Mouse (Mus musculus) kidney, adult 18-20 months (tissue): Measurements from ENCODE around the gene Edem3.
"Not testable (repeated sequence)": the region's sequence is repeated elsewhere in the genome, so short reads cannot be mapped to it uniquely, and the experiment has no call there.

ENCODE experiments used
- DNase-seq: peaks from one replicate; pipeline ENCODE4 v3.0.0; 2021

The Edem3 gene

GRCm38 (mm10) chr1:151754881-151755659, at the start of gene Edem3:
TSS of gene Edem3 (plus strand) at chr1:151755371.
- peak; percentile 94 for DNase-seq

DNA sequence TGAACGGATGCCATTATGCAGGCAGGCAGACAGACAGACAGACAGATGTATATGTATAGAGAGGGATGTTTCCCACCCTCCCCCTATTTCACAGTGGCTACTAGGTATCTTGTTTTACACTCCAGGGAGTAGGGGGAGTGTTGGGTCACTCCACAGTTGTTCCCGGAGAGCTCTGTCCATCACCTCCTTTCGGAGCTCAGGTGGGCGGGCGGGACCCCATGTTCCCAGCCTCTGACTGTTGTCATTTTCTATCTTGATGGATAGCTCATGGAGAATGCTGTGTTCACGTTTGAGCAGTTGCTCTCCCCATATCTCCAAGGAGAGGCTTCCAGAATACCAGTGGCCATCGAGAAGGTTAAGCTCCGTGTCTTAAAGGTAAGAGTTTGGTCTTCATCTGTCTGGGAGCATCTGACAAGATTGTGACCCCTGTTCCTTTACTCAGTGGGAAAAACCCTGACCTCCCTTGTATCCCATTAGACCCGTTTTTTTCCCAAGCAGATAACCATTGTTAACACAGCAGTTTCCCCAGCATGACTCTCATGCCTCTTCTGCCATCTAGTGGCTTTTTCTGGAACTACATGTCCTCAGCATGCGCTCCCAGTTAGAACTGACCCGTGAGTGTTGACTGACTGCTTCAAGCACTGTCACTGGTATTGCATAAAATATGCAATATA, 49.3 kb upstream of the Edem3 start:
- peak; percentile 79 for DNase-seq

GRCm38 (mm10) chr1:151706397-151706752, 48.8 kb upstream of the Edem3 start:
- DNase-seq: no peak

- peak; percentile 39 for DNase-seq
Observed at GRCm38 (mm10) chr1:151708966-151709733, 46.0 kb upstream of the Edem3 start.

GRCm38 (mm10) chr1:151709734-151710022, 45.5 kb upstream of the Edem3 start:
- DNase-seq: no peak

GRCm38 (mm10) chr1:151710424-151711055, 44.6 kb upstream of the Edem3 start:
- DNase-seq: no peak

DNA sequence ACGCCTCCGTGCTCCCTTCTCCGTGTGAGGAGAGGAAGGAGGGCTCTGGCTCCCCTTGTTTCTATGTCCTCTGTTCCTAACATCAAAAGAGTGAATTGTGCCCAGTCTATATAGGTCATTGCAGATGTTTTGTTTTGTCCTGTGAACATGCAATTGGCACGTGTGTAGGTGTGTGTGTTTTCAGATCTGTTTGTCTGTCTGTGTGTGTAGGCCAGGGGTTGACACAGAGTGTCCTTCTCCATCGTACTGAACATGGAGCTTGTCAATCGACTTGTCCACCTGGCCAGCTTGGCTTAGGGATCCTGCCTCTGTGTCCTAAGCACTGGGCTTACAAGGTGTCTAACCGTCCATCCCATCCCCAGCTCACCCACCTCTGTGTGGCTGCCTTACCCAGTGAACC, 44.1 kb upstream of the Edem3 start:
- DNase-seq: no peak

- no peak for DNase-seq
Observed at GRCm38 (mm10) chr1:151712664-151713063, 42.5 kb upstream of the Edem3 start.

GRCm38 (mm10) chr1:151713622-151714021, 41.5 kb upstream of the Edem3 start:
- no peak for DNase-seq

GRCm38 (mm10) chr1:151716024-151716710, 39.0 kb upstream of the Edem3 start:
- DNase-seq: peak; percentile 78

DNA sequence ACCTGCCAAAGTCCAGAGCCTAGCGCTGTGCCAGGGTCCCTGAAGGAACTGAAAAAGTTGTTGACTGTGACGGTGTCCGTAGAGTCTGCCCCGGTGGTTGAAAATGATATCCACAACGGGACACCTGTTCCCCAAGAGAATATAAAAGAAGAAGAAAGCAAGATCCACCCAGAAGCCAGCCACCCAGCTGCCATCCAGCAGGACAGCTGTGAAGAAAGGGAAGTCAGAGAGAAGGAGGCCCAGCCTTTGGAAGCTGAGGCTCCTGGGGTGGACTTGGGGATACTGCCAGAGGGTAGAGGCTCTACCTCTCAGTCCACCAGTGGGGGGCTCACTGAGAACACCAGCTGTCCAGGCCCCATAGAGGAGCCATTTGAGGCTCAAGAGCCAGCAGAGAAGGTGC, 37.5 kb upstream of the Edem3 start:
- no peak for DNase-seq

- DNase-seq: no peak
Observed at GRCm38 (mm10) chr1:151718575-151718974, 36.6 kb upstream of the Edem3 start.

- peak; percentile 57 for DNase-seq
Observed at GRCm38 (mm10) chr1:151719911-151720310, 35.3 kb upstream of the Edem3 start.

GRCm38 (mm10) chr1:151720566-151720965, 34.6 kb upstream of the Edem3 start:
- DNase-seq: no peak

DNA sequence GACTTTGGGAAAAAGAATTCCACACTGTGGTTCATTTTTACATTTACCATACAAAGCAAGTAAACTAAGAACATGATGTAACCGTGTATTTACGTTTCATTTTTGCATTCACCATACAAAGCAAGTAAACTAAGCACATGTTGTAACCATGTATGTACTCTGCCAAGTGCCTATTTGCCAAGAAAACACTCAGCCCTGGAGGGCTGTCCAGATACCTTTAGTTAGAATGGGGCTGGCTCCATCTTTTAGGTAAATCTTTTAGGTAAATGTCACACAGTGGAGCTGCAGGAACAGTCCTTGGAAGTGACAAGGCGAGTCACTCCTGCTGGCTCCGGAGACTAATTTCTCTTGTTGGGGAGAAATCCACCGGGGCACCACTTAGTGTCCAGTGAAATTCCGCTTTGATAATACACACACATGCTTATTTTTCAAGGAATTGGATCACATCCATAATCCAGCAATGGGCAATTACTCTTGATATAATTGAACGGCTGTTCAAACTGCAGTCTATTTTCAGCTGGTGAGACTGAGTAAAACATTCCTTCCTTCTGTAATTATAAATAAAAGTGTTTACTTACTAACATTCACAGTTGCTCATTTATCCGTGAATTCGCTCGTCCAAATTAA, 33.7 kb upstream of the Edem3 start:
- no peak for DNase-seq

GRCm38 (mm10) chr1:151723771-151724170, 31.4 kb upstream of the Edem3 start:
- no peak for DNase-seq

DNA sequence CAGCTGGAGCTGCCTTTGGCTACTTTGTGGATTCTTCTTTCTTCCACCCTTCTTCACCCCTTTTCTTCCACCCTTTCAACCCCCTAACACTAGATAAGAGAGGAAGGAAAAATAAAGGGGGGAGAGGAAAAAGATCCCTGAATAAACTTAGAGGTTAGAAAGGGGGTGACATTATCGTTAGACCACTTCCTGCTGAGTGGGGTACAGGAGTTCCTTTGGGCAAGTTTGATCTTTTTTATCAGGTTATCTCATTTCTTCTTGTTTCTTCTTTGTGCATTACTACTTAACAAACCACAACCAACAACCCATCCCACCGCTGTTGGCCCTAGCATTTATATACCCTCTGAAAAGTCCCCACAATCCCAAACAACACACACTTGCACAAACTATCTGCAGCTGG, 29.6 kb upstream of the Edem3 start:
- DNase-seq: no peak

- no peak for DNase-seq
Observed at GRCm38 (mm10) chr1:151726358-151726757, 28.8 kb upstream of the Edem3 start.

- DNase-seq: no peak
Observed at GRCm38 (mm10) chr1:151728141-151728540, 27.0 kb upstream of the Edem3 start.

DNA sequence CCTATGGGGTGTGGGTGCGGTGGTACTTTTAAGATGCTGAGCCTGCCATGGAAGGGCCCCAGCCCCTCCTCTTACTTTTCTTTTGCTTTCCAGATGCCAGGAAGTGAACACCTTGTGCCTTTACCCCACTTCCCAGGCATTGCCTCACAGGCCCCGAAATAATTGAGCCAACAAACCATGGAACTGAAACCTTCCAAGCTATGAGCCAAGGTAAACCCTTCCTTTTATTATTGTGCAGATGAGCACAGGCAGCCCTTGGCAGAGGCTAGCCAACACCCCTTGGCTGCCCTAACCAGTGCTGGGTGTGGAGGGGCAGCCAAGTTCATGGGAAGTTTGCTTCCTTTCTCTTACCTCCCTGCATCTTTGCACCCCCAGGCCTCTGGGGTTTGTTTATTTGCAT, 18.0 kb upstream of the Edem3 start:
- no peak for DNase-seq

DNA sequence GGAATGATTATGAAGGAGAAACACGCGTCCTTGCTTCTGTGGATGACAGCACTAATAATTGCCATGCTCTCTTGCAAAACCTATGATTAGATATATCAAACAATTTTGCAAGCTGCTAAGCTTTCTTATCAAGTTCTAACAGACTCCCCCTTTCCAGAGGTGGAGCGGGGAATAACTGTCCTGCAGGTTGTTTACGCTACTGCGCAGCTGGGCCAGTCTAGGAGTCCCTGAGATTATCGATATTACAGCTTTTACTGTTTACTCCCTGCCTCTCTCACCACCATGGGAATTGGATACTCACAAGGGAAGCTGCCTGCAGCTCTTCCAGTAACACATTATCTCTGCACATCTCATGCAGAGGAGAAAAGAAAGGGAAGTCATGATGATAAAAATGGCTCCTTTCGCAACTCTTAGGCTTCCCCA, 14.0 kb upstream of the Edem3 start:
- no peak for DNase-seq

- not testable (repeated sequence) for DNase-seq
Observed at GRCm38 (mm10) chr1:151749894-151750293, 5.3 kb upstream of the Edem3 start.
